Comparison of ENCODE assay signal across 24 mouse cellular contexts in genomic region chr2:27806691-27807090, GRCm38 (mm10).
DNase-seq lines count a peak whose midpoint lies in the region; ATAC-seq and TF ChIP-seq lines count a peak whose summit lies in the region.
"Had no signal": no experiment of that assay in that cellular context is flagged by ENCODE, and none has a peak within 500 bp of the region (broad histone marks: within the 10 kb centered on the region; RNA-seq: fewer than 3 reads in every experiment).

No protein-coding gene starts in this region.

- no peak overlapping the region for H3K27ac ChIP-seq in hindbrain, embryonic 13.5 days
- H3K27ac ChIP-seq in gastrocnemius, adult 2 months = no peak overlapping the region
- no peak overlapping the region for H3K27ac ChIP-seq in midbrain, embryonic 10.5 days (replicated peaks)
- H3K27ac ChIP-seq: embryonic facial prominence, embryonic 13.5 days; embryonic facial prominence, embryonic 15.5 days; forebrain, embryonic 10.5 days; forebrain, embryonic 13.5 days; forebrain, embryonic 15.5 days had no signal

- no peaks in the 10 kb centered on the region for H3K27me3 ChIP-seq in hindbrain, embryonic 13.5 days
- no peaks in the 10 kb centered on the region for H3K27me3 ChIP-seq in midbrain, embryonic 10.5 days (ENCODE audit: low read depth, poor library complexity, severe bottlenecking)
- H3K27me3 ChIP-seq: embryonic facial prominence, embryonic 13.5 days; embryonic facial prominence, embryonic 15.5 days; forebrain, embryonic 13.5 days; forebrain, embryonic 15.5 days; Patski had no signal

- ATAC-seq in hindbrain, embryonic 13.5 days (ENCODE audit: low FRiP score) = no peak
- ATAC-seq: activated CD4-positive, CD25-positive, alpha-beta regulatory T cell, adult 4 months; forebrain, embryonic 13.5 days; forebrain, embryonic 15.5 days; forebrain, postnatal 0 days; Patski had no signal

- H3K4me2 ChIP-seq in hindbrain, embryonic 13.5 days = no peak overlapping the region
- H3K4me2 ChIP-seq: embryonic facial prominence, embryonic 13.5 days; embryonic facial prominence, embryonic 15.5 days; forebrain, embryonic 13.5 days; forebrain, embryonic 15.5 days had no signal

- peak; percentile 24 for DNase-seq in NIH3T3 (ENCODE audit: low read depth)
- DNase-seq in adrenal gland, adult 2 months = peak; percentile 67
- DNase-seq in adrenal gland, postnatal 10 days = peak; percentile 43
- peak; percentile 36 for DNase-seq in adrenal gland, postnatal 25 days
- DNase-seq in heart, adult 8-10 months (ENCODE audit: low spot score) = no peak
- DNase-seq in gastrocnemius, adult 2 months = no peak
- no peak for DNase-seq in midbrain, embryonic 10.5 days (ENCODE audit: low spot score)
- DNase-seq: cerebellum, adult 11 months; cerebellum, adult 18-20 months; cerebellum, adult 8-10 months; cerebellum, adult 9-11 months; cerebellum, postnatal 14 days; cerebellum, postnatal 36 days; embryo, embryonic 11 days; forebrain, postnatal 0 days had no signal

- H3K4me3 ChIP-seq in hindbrain, embryonic 13.5 days = no peak overlapping the region
- no peak overlapping the region for H3K4me3 ChIP-seq in gastrocnemius, adult 2 months
- no peak overlapping the region for H3K4me3 ChIP-seq in midbrain, embryonic 10.5 days
- H3K4me3 ChIP-seq: embryonic facial prominence, embryonic 13.5 days; embryonic facial prominence, embryonic 15.5 days; erythroblast, embryonic 14.5 days; forebrain, embryonic 10.5 days; forebrain, embryonic 13.5 days; forebrain, embryonic 15.5 days had no signal

- intact Hi-C loops in gastrocnemius, adult 2 months (cut with DNase I) = no loop called here

- 0 out of 2 replicates have a peak, but pooled peaks cover 6% of the 10 kb centered on the region for H3K4me1 ChIP-seq in hindbrain, embryonic 13.5 days (replicated peaks)
- H3K4me1 ChIP-seq in midbrain, embryonic 10.5 days = peaks cover 7% of the 10 kb centered on the region
- H3K4me1 ChIP-seq: forebrain, embryonic 13.5 days; forebrain, embryonic 15.5 days had no signal

- no peaks in the 10 kb centered on the region for H3K36me3 ChIP-seq in hindbrain, embryonic 13.5 days
- no peaks in the 10 kb centered on the region for H3K36me3 ChIP-seq in midbrain, embryonic 10.5 days
- H3K36me3 ChIP-seq: embryonic facial prominence, embryonic 13.5 days; embryonic facial prominence, embryonic 15.5 days; forebrain, embryonic 10.5 days; forebrain, embryonic 15.5 days had no signal

- WGBS in hindbrain, embryonic 13.5 days = 92% methylated on average over 7 of the region's 7 CpGs
- 89% methylated on average over 7 of the region's 7 CpGs for WGBS in midbrain, embryonic 10.5 days

- no peak for TF ChIP-seq CTCF in gastrocnemius, adult 2 months (IDR thresholded peaks at IDR 0.05)

- H3K9me3 ChIP-seq in hindbrain, embryonic 13.5 days = no peaks in the 10 kb centered on the region
- no peaks in the 10 kb centered on the region for H3K9me3 ChIP-seq in midbrain, embryonic 10.5 days (replicated peaks)
- H3K9me3 ChIP-seq: embryonic facial prominence, embryonic 13.5 days; embryonic facial prominence, embryonic 15.5 days; forebrain, embryonic 10.5 days; forebrain, embryonic 13.5 days; forebrain, embryonic 15.5 days had no signal

- H3K9ac ChIP-seq in hindbrain, embryonic 13.5 days = no peak overlapping the region
- H3K9ac ChIP-seq: embryonic facial prominence, embryonic 13.5 days; embryonic facial prominence, embryonic 15.5 days; forebrain, embryonic 13.5 days; forebrain, embryonic 15.5 days; forebrain, postnatal 0 days had no signal

Comparison
In these comparisons a context has a peak if more than half of its experiments do, and no peak if none do; other contexts are left out.
1. DNase-seq: peak in NIH3T3 (single experiment), adrenal gland, adult 2 months (single experiment), adrenal gland, postnatal 10 days (single experiment) and adrenal gland, postnatal 25 days (single experiment); none in heart, adult 8-10 months (single experiment), gastrocnemius, adult 2 months (single experiment) and midbrain, embryonic 10.5 days (single experiment).